23 mouse cellular contexts compared by ENCODE assay signal in the genomic region with DNA sequence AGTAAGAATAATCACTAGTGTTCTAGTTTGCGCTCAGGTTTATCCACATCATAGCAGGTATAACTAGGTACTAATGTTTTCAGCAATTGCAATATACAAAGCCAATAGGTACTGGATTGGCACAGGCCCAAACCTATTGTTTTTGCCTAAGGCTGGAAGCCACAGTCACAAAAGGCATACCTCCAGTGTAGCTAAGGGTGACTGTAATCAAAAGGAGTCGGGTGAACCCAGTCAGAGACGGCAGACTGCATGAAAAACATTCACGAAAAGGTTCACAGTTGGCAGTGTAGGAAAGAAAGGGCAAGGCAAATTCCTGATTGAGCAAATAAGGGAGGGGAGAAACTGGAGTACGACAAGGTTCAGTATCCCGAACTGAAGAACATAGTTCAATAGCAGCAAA.
DNase-seq lines count a peak whose midpoint lies in the region; ATAC-seq lines count a peak whose summit lies in the region.
"Had no signal": no experiment of that assay in that cellular context is flagged by ENCODE, and none has a peak within 500 bp of the region (broad histone marks: within the 10 kb centered on the region; RNA-seq: fewer than 3 reads in every experiment).

No protein-coding gene starts in this region.

- H3K27ac ChIP-seq in heart, embryonic 13.5 days (replicated peaks) = peak overlapping the region; percentile 20; the same call in 1 of the 2 replicates
- peak overlapping the region; percentile 44; the same call in 1 of the 2 replicates for H3K27ac ChIP-seq in kidney, embryonic 16.5 days (ENCODE audit: low read length)
- no peak overlapping the region for H3K27ac ChIP-seq in lung, embryonic 16.5 days (ENCODE audit: low read length)
- H3K27ac ChIP-seq in stomach, embryonic 14.5 days (ENCODE audit: low read length) = no peak overlapping the region
- H3K27ac ChIP-seq: embryonic facial prominence, embryonic 15.5 days; gastrocnemius, adult 2 months; hindbrain, embryonic 15.5 days; limb, embryonic 10.5 days; liver, embryonic 15.5 days; macrophage; midbrain, embryonic 15.5 days; neural tube, embryonic 12.5 days had no signal

- H3K9ac ChIP-seq in heart, embryonic 13.5 days = no peak overlapping the region
- H3K9ac ChIP-seq in kidney, embryonic 16.5 days (replicated peaks; ENCODE audit: low read length) = no peak overlapping the region
- H3K9ac ChIP-seq in lung, embryonic 16.5 days (ENCODE audit: low read length) = no peak overlapping the region
- H3K9ac ChIP-seq in stomach, embryonic 14.5 days (replicated peaks; ENCODE audit: low read depth, low read length) = no peak overlapping the region
- H3K9ac ChIP-seq: embryonic facial prominence, embryonic 15.5 days; hindbrain, embryonic 15.5 days; liver, embryonic 15.5 days; midbrain, embryonic 15.5 days; neural tube, embryonic 12.5 days had no signal

- H3K4me2 ChIP-seq in heart, embryonic 13.5 days = no peak overlapping the region
- no peak overlapping the region for H3K4me2 ChIP-seq in kidney, embryonic 16.5 days (replicated peaks; ENCODE audit: low read depth, low read length)
- H3K4me2 ChIP-seq in lung, embryonic 16.5 days (ENCODE audit: low read depth, low read length) = no peak overlapping the region
- H3K4me2 ChIP-seq in stomach, embryonic 14.5 days (replicated peaks; ENCODE audit: low read depth, low read length) = no peak overlapping the region
- H3K4me2 ChIP-seq: embryonic facial prominence, embryonic 15.5 days; heart, embryonic 11.5 days; hindbrain, embryonic 15.5 days; liver, embryonic 15.5 days; midbrain, embryonic 15.5 days; neural tube, embryonic 12.5 days had no signal

- H3K36me3 ChIP-seq in heart, embryonic 13.5 days = peaks cover 3% of the 10 kb centered on the region; the same call in 1 of the 2 replicates
- no peaks in the 10 kb centered on the region for H3K36me3 ChIP-seq in kidney, embryonic 16.5 days (ENCODE audit: insufficient read depth, low read length)
- no peaks in the 10 kb centered on the region for H3K36me3 ChIP-seq in lung, embryonic 16.5 days (ENCODE audit: control insufficient read depth, insufficient read depth, low read length)
- H3K36me3 ChIP-seq in stomach, embryonic 14.5 days (ENCODE audit: control insufficient read depth, insufficient read depth, low read length) = no peaks in the 10 kb centered on the region
- H3K36me3 ChIP-seq: embryonic facial prominence, embryonic 15.5 days; hindbrain, embryonic 15.5 days; limb, embryonic 10.5 days; liver, embryonic 15.5 days; midbrain, embryonic 15.5 days; neural tube, embryonic 12.5 days had no signal

- 62% methylated on average over 6 of the region's 6 CpGs for WGBS in heart, embryonic 13.5 days
- 55% methylated on average over 6 of the region's 6 CpGs for WGBS in kidney, embryonic 16.5 days
- 62% methylated on average over 6 of the region's 6 CpGs for WGBS in lung, embryonic 16.5 days
- 74% methylated on average over 6 of the region's 6 CpGs for WGBS in stomach, embryonic 14.5 days

- H3K4me1 ChIP-seq in heart, embryonic 13.5 days = peaks cover 83% of the 10 kb centered on the region
- peaks cover 17% of the 10 kb centered on the region; the same call in 1 of the 2 replicates for H3K4me1 ChIP-seq in kidney, embryonic 16.5 days (ENCODE audit: insufficient read depth, low read length)
- peaks cover 8% of the 10 kb centered on the region for H3K4me1 ChIP-seq in lung, embryonic 16.5 days (replicated peaks; ENCODE audit: control insufficient read depth, insufficient read depth, low read length)
- H3K4me1 ChIP-seq in stomach, embryonic 14.5 days (ENCODE audit: control insufficient read depth, insufficient read depth, low read length) = 0 out of 2 replicates have a peak, but pooled peaks cover 3% of the 10 kb centered on the region
- H3K4me1 ChIP-seq: embryonic facial prominence, embryonic 15.5 days; hindbrain, embryonic 15.5 days; liver, embryonic 15.5 days; midbrain, embryonic 15.5 days; neural tube, embryonic 12.5 days had no signal

- ATAC-seq in heart, embryonic 13.5 days (ENCODE audit: extremely low read depth, insufficient number of reproducible peaks, low FRiP score, low TSS enrichment) = no peak
- peak; percentile 76; the same call in 1 of the 2 replicates for ATAC-seq in kidney, embryonic 16.5 days (ENCODE audit: low FRiP score, low TSS enrichment)
- ATAC-seq in lung, embryonic 16.5 days (ENCODE audit: low read depth) = peak; percentile 47
- ATAC-seq in stomach, embryonic 14.5 days (ENCODE audit: insufficient number of reproducible peaks, insufficient read depth, low FRiP score, low read depth) = peak; percentile 23; the same call in 1 of the 2 replicates
- ATAC-seq: forebrain, embryonic 14.5 days; midbrain, embryonic 15.5 days had no signal

- no peak overlapping the region for H3K4me3 ChIP-seq in heart, embryonic 13.5 days
- H3K4me3 ChIP-seq in kidney, embryonic 16.5 days (ENCODE audit: low read length) = no peak overlapping the region
- H3K4me3 ChIP-seq in lung, embryonic 16.5 days (ENCODE audit: low read length) = no peak overlapping the region
- no peak overlapping the region for H3K4me3 ChIP-seq in stomach, embryonic 14.5 days (ENCODE audit: low read depth, low read length)
- H3K4me3 ChIP-seq: embryonic facial prominence, embryonic 15.5 days; gastrocnemius, adult 2 months; hindbrain, embryonic 15.5 days; limb, embryonic 10.5 days; liver, embryonic 15.5 days; midbrain, embryonic 15.5 days; neural tube, embryonic 12.5 days had no signal

- no peaks in the 10 kb centered on the region for H3K27me3 ChIP-seq in heart, embryonic 13.5 days (replicated peaks)
- no peaks in the 10 kb centered on the region for H3K27me3 ChIP-seq in kidney, embryonic 16.5 days (ENCODE audit: insufficient read depth, low read length)
- H3K27me3 ChIP-seq in lung, embryonic 16.5 days (ENCODE audit: control insufficient read depth, insufficient read depth, low read depth, low read length) = no peaks in the 10 kb centered on the region
- H3K27me3 ChIP-seq in stomach, embryonic 14.5 days (ENCODE audit: control insufficient read depth, insufficient read depth, low read length) = no peaks in the 10 kb centered on the region
- H3K27me3 ChIP-seq: embryonic facial prominence, embryonic 15.5 days; hindbrain, embryonic 15.5 days; liver, embryonic 15.5 days; midbrain, embryonic 15.5 days; neural tube, embryonic 12.5 days had no signal

- no peaks in the 10 kb centered on the region for H3K9me3 ChIP-seq in heart, embryonic 13.5 days
- no peaks in the 10 kb centered on the region for H3K9me3 ChIP-seq in kidney, embryonic 16.5 days (ENCODE audit: low read length)
- H3K9me3 ChIP-seq in lung, embryonic 16.5 days (ENCODE audit: control insufficient read depth, low read length) = no peaks in the 10 kb centered on the region
- H3K9me3 ChIP-seq in stomach, embryonic 14.5 days (ENCODE audit: control insufficient read depth, low read depth, low read length) = no peaks in the 10 kb centered on the region
- H3K9me3 ChIP-seq: embryonic facial prominence, embryonic 15.5 days; hindbrain, embryonic 15.5 days; limb, embryonic 10.5 days; liver, embryonic 15.5 days; midbrain, embryonic 15.5 days; neural tube, embryonic 12.5 days had no signal

- no peak for DNase-seq in heart, postnatal 4 days
- DNase-seq in kidney, postnatal 36 days = no peak
- no peak for DNase-seq in lung, postnatal 25 days (ENCODE audit: low spot score)
- DNase-seq: adrenal gland, postnatal 10 days; cerebellum, postnatal 25 days; gastrocnemius, adult 2 months; layer of hippocampus, adult 9-11 months; liver; thymus, adult 2 months; thymus, postnatal 4 days had no signal

Comparison
In these comparisons a context has a peak if more than half of its experiments do, and no peak if none do; other contexts are left out.
1. H3K27ac ChIP-seq: peak in heart, embryonic 13.5 days (single experiment) and kidney, embryonic 16.5 days (single experiment); none in lung, embryonic 16.5 days (single experiment) and stomach, embryonic 14.5 days (single experiment).